Mouse (Mus musculus) thymus, postnatal 36 days (tissue): ENCODE data around the gene Atp5j.

ENCODE experiments used
- DNase-seq, 2 experiments: peaks; one replicate each; pipeline ENCODE4 v3.0.0; 2022; ENCODE audit warnings: mixed read lengths in 2 of 2

The Atp5j gene

GRCm38 (mm10) chr16:84806175-84806574 lies 29.2 kb downstream of the Atp5j start:
- DNase-seq = no peak

GRCm38 (mm10) chr16:84804866-84805265 lies 30.6 kb downstream of the Atp5j start:
- DNase-seq = no peak

DNA sequence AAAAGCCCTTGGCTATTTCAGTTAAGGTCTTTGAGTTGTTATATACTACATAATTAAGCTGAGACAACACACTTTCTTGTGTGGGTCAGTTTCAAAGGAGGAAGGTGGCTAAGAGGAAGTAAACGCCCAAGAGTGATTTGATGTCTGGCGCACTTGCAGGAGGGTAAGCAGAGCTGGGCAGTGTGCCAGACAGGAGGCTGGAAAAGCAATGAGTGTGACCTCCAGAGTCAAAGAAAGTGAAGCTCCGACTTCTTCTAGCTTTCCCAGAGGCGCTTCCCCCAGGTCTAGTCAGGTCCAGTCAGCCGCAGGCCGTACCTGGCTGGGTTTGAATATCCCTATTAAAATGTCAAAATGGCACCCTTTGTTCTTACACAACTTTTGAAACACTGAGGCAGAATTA lies 33.2 kb downstream of the Atp5j start:
- DNase-seq = no peak

- no peak for DNase-seq
Observed at GRCm38 (mm10) chr16:84800038-84800437, 35.4 kb downstream of the Atp5j start.

- no peak for DNase-seq
Observed at GRCm38 (mm10) chr16:84796678-84797077, 38.7 kb downstream of the Atp5j start.

- DNase-seq = no peak
Observed at GRCm38 (mm10) chr16:84795337-84795736, 40.1 kb downstream of the Atp5j start.

DNA sequence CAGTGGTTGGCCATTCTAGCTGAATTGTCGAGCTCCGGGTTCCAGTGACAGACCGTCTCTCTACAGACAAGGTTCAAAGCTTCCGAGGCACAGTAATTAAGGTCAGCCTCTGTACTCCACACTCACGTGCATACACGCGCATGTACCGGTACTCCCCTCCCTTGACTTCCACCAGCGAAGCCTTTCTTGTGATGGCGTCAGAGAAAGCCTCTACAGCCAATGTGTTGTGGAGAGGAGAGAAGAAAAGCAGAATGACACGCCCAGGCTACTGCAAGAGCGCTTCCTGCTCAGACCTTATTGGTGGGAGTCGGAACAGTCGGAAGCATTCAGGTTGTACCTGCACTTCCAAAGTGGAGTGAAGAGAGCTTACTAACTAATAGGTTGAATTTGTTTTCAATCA lies 42.0 kb downstream of the Atp5j start:
- no peak for DNase-seq

- no peak for DNase-seq
Observed at GRCm38 (mm10) chr16:84790595-84791165, 44.7 kb downstream of the Atp5j start.

- DNase-seq = no peak
Observed at GRCm38 (mm10) chr16:84784966-84785365, 50.5 kb downstream of the Atp5j start.

DNA sequence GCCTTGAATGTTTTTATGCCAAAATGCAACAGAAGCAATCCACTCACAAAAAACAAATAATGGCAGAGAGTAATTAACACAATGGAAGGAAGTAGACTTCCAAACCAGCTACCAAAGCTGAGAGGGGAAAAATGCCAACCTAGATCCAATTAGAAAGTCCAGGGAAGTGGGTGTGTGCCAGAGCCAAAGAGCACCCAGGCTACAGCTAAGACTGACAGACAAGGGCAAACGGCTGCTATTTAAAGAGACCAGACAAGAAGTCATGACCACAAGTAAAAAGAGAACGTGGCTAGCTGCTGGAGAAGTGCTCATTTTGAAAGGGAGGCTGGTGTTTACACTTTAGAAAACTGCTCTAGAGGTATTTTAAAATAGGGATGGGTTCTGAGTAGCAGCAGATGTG lies 52.1 kb downstream of the Atp5j start:
- DNase-seq = no peak

GRCm38 (mm10) chr16:84779718-84780117 lies 55.7 kb downstream of the Atp5j start:
- DNase-seq = no peak

DNA sequence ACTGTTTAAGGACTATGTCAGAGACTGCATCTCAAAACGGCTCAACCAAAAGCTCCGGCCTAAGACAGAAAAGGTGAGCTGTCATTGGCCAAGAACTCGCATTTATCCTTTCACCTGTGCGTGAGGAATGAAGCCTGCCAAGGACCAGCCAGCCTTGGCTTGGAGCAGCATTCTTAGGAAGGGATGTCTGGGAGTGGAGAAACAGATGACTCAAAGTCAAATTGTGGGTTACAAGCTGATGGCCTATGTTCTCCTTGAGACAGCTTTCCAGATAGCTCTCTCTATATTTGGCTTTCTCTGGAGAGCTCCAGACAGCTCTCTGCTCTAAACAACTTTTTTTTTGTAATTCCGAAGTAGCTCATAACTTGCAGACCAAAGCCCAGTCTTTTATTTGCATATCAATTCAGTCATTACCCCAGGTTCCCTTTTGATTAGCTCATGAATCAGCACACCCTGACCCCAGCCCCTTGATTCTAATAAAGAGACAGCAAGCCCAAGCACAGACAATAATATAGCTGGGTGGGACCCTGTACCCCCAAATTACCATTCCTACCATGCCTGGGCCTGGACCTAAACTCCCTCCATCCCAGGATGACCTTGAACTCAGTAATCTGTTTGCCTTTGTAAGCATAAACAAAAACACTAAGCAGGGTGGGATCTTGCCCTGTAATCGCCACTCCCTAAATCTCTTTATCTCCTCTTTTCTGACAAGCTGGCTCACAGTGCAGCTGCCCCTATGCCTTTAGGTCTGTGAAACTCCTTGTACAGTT lies 56.4 kb downstream of the Atp5j start:
- no peak for DNase-seq

DNA sequence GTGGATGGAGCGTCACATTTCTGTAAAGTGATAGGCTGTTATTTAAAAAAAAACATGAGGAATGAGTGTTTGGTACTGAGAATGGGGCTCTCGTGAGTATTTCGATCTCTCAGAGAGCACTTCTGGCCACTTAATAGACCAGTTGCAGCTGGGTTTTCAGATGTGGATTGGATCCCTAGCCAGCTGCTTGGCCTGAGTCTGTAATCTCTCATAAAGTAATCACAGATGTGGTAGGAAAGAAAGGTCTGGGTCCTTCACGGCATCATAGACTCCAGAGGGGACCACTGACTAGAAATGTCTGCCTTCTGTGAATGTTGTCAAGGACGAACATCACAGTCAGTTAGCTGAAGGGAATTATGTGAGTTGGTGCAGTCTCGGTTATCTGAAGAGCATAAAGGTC lies 57.0 kb downstream of the Atp5j start:
- DNase-seq = no peak
